Mouse (Mus musculus): ENCODE results near the gene Mast4. TPM values are rescaled to one million over a fixed set of nuclear protein-coding genes. Genes with fewer than 3 reads are reported as not detected.

Mast4 gene
- total RNA-seq, 1 experiment from 2014 or later: 4.1 TPM

DNA sequence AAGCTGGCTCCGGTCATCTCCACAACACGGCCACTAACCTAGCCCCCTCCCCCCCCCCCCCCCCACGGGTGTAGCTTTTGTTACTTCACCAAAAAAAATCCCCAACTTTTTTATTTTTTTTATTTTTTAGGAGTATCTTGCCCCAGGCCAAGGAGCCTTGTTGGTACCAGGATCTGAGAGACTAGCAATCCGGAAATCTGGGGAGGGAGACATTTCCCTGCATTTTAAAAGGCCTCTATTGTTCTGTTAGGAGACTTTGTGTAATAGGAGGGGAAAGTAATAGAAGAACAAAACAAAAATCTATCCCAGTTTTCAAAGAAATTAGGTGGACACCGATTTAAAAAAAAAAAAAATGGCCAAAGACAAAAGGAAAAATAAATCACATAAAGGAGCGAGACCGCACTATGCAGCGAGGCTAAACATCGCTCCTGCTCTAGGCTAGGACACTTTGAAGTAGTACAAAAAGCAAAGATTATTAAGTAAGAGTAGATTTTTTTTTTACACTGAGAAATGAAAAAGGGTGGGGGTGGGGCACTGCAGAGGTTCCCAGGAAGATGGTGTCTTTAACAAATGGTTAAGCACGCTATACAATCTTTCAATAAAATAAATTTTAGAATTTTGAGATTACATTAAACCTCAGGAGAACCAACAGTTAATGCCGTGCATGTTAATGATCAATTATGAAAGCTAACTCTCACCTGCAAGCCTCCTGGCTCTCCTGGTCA is 462.8 kb downstream of the Mast4 start:
- ATAC-seq (replicated peaks; ENCODE audit: insufficient number of reproducible peaks, low FRiP score, low TSS enrichment, poor library complexity, severe bottlenecking): no peak

GRCm38 (mm10) chr13:102869541-102869940 is 464.8 kb downstream of the Mast4 start:
- ATAC-seq (replicated peaks; ENCODE audit: insufficient number of reproducible peaks, low FRiP score, low TSS enrichment, poor library complexity, severe bottlenecking): no peak

- no peak for ATAC-seq (replicated peaks; ENCODE audit: insufficient number of reproducible peaks, low FRiP score, low TSS enrichment, poor library complexity, severe bottlenecking)
These were observed 467.5 kb downstream of the Mast4 start for GRCm38 (mm10) chr13:102866816-102867215.

- ATAC-seq (replicated peaks; ENCODE audit: insufficient number of reproducible peaks, low FRiP score, low TSS enrichment, poor library complexity, severe bottlenecking): no peak
These were observed 468.1 kb downstream of the Mast4 start for GRCm38 (mm10) chr13:102865971-102866724.

- ATAC-seq (replicated peaks; ENCODE audit: insufficient number of reproducible peaks, low FRiP score, low TSS enrichment, poor library complexity, severe bottlenecking): no peak
These were observed 468.8 kb downstream of the Mast4 start for GRCm38 (mm10) chr13:102865494-102865893.

DNA sequence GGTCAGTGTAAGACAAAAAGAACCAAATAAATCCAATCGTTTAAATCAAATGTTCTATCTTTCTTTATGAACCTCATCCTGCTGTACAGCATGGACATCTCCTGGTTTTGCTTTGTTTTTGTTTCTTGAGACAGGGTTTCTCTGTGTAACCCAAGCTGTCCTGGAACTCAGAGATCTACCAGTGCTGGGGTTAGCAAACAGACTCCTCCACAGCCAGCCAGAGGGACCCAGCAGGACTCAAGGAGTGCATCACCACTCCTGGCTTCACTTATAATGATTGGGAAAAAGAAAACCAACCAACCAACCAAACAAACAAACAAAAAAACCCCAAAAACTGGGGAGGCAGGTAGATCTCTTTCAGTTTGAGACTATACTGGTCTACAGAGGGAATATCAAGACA is 469.5 kb downstream of the Mast4 start:
- ATAC-seq (replicated peaks; ENCODE audit: insufficient number of reproducible peaks, low FRiP score, low TSS enrichment, poor library complexity, severe bottlenecking): no peak

DNA sequence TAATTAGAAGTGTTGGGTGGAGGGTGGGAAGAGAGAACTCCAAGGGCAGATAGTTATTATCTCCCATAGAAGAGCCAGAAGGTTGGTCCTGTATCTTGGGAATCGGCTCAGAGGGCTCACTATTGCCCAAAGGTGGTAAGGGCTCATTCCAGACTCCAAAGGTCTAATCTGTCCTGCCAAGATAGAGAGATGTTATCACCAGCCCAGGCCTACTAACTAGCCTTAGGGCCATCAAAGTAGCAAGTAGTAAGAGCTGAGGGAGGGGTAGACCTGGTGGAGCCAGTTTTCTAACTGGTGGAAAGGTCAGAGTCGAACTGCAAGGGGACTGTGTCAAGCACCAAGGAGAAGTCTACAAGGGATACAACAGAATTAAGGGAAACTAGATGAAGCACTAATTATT is 470.2 kb downstream of the Mast4 start:
- ATAC-seq (replicated peaks; ENCODE audit: insufficient number of reproducible peaks, low FRiP score, low TSS enrichment, poor library complexity, severe bottlenecking): no peak

GRCm38 (mm10) chr13:102862981-102863380 is 471.3 kb downstream of the Mast4 start:
- no peak for ATAC-seq (replicated peaks; ENCODE audit: insufficient number of reproducible peaks, low FRiP score, low TSS enrichment, poor library complexity, severe bottlenecking)

GRCm38 (mm10) chr13:102862397-102862796 is 471.9 kb downstream of the Mast4 start:
- no peak for ATAC-seq (replicated peaks; ENCODE audit: insufficient number of reproducible peaks, low FRiP score, low TSS enrichment, poor library complexity, severe bottlenecking)

- ATAC-seq (replicated peaks; ENCODE audit: insufficient number of reproducible peaks, low FRiP score, low TSS enrichment, poor library complexity, severe bottlenecking): no peak
These were observed 473.6 kb downstream of the Mast4 start for GRCm38 (mm10) chr13:102860733-102861132.

DNA sequence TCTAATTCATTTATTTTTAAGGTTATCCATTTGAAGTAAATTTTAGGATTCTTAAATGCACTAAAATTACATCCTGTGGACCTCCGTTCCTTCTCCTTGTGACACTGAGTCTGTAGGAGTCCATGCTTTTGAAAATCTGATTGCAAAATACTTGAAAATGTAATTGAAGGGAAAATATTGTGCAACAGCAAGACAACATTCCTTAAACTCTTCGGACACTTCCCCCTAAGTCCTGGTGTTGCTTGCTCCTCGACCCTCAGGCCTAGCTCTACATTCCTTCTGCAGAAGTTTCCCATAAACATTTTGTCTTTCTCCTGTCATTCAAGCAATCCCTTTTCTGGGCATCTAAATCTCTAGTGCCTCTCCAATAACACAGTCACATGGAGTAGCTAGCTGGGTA is 474.2 kb downstream of the Mast4 start:
- no peak for ATAC-seq (replicated peaks; ENCODE audit: insufficient number of reproducible peaks, low FRiP score, low TSS enrichment, poor library complexity, severe bottlenecking)

DNA sequence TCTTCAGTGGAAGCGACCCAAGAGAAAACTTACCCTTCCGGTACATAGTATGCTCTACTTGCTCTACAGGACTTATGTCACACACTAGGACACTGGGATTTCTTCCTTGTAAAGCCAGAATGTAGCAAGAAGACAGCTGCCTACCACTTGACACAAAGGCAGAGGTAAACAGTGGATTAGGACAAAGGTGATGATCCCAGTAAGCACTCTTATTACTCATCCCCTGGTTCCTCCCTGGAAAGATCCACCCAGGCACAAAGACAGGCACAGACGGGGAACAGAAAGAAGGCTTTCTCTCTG is 476.8 kb downstream of the Mast4 start:
- no peak for ATAC-seq (replicated peaks; ENCODE audit: insufficient number of reproducible peaks, low FRiP score, low TSS enrichment, poor library complexity, severe bottlenecking)

DNA sequence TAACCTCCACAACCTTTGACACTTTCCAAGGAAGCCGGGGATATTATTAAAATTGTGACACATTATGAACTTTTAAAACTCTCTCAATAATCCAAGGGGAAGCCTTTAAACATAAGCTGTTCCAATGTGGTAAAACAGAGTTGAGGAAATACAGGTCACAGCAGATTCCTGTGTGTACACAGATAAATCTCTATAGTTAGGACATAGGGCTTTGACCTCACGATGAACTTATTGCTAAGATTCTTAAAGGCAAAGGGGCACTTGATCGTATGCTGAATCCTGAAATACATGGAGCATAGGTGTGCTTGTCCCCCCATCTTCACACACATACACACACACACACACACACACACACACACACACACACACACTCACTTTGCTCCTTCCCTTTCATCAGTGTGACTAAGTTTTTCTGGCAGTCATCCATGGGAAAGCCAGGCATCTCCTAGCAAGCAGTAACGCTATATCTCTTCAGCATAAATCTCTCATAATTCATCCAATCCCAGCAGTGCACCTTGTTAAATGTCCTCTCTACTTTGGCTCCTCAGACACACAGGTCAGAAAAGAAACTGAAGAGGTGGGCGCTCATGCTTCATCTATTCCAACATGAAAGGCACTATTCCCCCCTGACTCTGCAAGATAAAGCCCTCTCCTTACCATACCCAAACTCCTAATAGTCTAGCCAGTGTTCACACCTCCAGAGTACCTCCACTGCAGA is 477.3 kb downstream of the Mast4 start:
- no peak for ATAC-seq (replicated peaks; ENCODE audit: insufficient number of reproducible peaks, low FRiP score, low TSS enrichment, poor library complexity, severe bottlenecking)

- no peak for ATAC-seq (replicated peaks; ENCODE audit: insufficient number of reproducible peaks, low FRiP score, low TSS enrichment, poor library complexity, severe bottlenecking)
These were observed 481.4 kb downstream of the Mast4 start for GRCm38 (mm10) chr13:102852865-102853264.

DNA sequence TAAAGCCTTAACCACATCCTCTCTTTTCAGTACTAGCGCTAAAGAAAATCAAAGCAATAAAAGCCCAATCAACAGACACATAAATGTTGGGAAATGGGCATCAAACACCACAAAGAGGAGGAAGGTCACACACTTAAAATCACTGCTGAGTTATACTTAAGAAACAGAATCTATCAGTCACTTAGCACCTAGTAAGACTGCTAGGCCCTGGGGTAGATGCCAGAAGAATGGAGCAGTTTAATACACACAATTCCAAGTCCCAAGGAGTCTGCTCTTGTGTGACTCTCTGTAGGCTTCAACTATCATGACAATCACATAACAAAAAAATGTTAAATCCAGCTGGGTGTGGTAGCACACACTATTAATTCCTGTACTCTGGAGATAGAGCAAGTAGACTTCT is 483.0 kb downstream of the Mast4 start:
- no peak for ATAC-seq (replicated peaks; ENCODE audit: insufficient number of reproducible peaks, low FRiP score, low TSS enrichment, poor library complexity, severe bottlenecking)

- no peak for ATAC-seq (replicated peaks; ENCODE audit: insufficient number of reproducible peaks, low FRiP score, low TSS enrichment, poor library complexity, severe bottlenecking)
These were observed 483.7 kb downstream of the Mast4 start for GRCm38 (mm10) chr13:102850594-102850993.

DNA sequence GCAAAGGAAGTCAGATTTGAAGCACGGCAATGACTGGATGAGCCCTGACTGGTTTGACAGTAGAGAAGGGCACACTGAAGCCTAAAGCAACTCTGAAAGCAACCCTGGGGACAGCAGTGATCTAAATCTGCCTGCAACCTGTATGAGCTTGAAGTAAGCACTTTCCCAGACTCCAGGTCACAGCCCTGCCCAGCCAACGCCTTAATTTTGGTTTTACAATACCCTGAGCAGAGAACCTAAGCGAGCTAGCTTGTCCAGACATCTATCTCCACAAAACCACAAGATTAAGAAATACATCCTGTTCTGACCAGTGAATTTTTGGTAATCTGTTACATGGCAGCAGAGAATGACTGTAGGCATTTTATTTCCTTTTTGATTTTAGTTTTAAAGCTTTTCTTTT is 485.2 kb downstream of the Mast4 start:
- ATAC-seq (replicated peaks; ENCODE audit: insufficient number of reproducible peaks, low FRiP score, low TSS enrichment, poor library complexity, severe bottlenecking): no peak

DNA sequence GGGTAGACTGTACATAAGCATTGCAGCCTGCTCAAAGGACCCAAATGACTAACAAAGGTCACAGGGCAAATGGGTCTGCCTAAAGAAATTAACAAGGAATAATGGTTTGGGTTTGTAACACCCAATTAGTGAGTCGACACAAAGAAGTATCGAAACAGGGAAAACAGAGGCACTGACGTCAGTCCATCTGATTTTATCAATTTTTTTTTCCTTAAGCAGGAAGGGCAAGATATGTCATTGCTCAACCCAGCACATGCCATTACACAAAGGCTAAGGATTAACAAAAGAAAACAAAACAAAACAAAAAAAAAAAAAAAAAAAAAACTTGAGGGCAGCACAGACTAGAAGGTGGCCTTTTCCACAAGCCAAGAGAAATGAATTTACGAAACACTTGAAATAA is 487.8 kb downstream of the Mast4 start:
- ATAC-seq (replicated peaks; ENCODE audit: insufficient number of reproducible peaks, low FRiP score, low TSS enrichment, poor library complexity, severe bottlenecking): no peak

- no peak for ATAC-seq (replicated peaks; ENCODE audit: insufficient number of reproducible peaks, low FRiP score, low TSS enrichment, poor library complexity, severe bottlenecking)
These were observed 491.6 kb downstream of the Mast4 start for GRCm38 (mm10) chr13:102842715-102843114.

DNA sequence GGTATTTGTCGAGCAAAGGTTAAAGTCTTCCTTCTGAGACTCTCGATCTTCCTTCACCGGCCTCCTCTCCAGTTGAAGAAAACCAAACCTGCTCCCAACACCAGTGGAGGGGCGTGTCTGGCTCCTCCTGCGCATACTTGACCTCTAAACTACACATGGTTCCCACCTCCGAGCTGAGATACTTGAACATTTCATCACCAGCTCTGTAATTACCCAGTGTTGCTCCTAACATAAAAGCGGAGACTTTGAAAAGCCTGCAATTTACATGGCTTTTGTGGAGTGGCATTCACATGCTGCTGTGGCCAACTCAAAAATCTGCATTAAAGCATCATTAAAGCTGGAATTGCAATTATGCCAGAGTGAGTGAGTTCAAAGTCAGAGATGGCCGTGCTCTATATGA is 492.1 kb downstream of the Mast4 start:
- no peak for ATAC-seq (replicated peaks; ENCODE audit: insufficient number of reproducible peaks, low FRiP score, low TSS enrichment, poor library complexity, severe bottlenecking)

Measured in monocyte, adult 5-6 weeks (primary cell).